Mouse (Mus musculus) urinary bladder, postnatal 4 days (tissue): Measurements from ENCODE around the gene Kcnk5.

Experiments
- DNase-seq, 2 experiments: peaks; one replicate each; pipeline ENCODE4 v3.0.0; 2021 to 2022; ENCODE audit warnings: low spot score in 2 of 2

The Kcnk5 gene

DNA sequence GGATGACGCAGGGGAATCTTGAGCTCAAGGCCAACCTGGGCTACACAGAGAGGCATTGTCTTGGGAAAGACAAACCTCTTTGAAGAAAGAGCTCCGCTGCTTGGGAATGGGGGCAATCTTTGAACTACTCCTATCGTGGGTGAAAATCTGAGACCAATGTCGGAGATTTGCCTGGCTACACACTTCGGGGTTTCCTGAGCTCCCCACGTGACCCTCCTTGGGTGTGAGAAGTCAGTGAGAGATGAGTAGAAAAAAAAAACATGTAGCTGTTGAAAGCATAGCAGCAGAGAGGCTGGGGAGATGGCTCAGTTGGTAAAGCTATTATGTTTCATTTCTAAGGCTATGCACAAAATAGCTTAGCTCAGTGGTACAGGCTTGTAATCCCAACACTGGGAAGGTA, 66.7 kb downstream of the Kcnk5 start:
- no peak for DNase-seq

DNA sequence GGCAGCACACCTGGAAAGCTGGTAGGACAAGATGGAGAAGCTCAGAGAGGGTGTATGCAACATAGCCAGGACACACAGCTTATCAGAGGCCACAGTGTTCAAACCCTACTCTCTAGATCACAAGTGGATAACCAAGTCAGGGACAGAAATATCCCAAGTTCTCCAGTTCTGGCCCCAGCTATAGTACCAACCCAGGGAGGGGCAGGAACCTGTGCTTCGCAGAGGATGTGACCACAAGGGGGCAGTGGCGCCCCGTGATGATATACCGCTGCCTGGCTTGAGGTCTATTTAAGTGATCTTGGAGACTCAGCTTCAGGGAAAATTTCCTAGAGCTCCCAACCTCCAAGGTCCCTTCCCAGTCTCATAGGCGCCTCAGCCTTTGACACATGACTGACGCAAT, 67.6 kb downstream of the Kcnk5 start:
- DNase-seq: peak; percentile 74 to 90

DNA sequence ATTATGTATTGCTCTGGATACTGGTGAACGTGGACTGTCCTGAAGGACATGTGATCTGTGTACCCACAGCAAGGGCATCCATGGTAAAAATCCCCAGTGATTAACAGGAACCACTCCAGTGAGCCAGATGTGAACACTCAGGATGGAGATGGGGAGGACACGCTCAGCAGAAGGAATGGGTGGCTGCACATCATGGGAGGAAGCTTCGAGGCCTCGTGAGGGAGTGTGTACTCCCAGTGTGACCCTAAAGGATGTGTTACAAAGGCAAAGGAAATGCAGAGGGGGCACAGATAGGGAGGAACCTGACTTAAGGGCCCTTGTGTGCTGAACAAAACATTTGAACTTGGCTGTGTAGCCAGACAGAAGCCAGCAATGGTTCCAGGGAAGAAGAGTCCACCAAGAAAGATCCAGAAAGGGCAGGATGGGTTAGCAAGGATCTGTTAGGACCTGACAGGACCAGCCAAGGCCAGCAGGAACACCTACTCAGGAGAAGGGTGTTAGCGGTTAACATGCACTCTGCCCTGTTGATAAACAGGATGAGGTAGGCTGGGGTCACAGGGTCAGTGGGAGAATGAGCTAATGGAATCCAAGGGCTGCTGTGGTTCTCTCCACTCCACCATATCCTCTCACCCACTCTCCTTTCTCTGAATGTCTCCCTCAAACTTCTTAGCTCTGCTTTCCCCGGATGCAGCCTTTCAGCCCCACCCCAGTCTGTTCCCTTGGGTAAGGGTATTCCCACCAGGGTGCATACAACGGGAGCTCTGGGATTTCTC, 68.2 kb downstream of the Kcnk5 start:
- no peak for DNase-seq

DNA sequence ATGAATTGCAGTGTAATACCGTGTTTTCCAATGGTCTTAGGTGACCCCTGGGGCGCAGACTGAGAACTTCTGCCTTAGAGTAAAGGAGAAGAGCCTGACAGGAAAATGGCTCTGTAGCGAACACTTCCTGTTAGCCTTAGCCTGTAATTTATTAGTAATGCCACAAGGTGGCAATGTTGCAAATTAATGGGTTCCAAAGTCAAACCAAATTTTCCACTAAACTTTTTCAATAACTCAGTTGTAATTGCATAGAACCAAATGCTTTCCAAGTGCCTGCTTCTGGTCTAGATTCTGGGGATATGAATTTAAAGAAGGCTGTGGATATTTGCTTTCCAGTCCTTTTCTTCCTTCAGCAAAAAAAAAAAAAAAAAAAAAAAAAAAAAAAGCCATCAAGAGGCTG, 69.4 kb downstream of the Kcnk5 start:
- no peak for DNase-seq

DNA sequence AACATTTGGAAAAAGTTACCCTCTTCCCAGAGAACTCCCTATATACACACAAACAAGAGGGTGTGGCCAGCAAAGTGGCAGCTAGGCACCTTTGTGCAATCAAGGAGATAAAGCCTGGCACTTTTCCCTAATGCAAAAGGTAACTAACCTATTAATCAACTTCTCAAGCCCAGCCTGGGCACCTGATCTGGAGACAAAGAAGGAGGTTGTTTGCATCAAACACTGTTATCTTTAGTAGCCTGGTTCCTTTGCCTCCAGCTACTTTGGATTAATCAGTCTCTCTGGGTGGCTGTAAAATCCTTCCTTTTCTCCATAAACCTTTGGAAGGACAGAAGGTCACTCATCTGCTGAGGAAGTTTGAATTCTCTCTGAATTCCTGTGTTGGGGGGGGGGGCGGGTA, 70.7 kb downstream of the Kcnk5 start:
- DNase-seq: no peak

DNA sequence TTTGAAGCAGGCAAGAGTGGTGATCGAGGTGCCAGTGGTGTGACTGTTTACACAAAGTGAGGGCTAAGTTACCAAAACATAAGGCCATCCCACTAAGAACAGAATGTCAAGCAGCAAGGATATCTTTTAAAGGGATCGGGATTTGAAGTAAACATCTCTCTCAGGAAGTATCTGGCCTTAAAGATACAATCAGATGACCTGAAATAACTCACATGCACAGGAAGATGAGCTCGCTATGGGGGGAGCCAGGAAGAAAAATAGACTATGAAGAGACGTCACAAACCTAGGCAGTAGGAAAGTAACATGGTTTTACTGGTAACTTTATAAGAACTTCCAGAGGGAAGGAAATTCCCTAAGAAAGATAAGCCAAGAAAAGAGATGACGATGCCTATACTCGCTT, 75.3 kb downstream of the Kcnk5 start:
- no peak for DNase-seq

DNA sequence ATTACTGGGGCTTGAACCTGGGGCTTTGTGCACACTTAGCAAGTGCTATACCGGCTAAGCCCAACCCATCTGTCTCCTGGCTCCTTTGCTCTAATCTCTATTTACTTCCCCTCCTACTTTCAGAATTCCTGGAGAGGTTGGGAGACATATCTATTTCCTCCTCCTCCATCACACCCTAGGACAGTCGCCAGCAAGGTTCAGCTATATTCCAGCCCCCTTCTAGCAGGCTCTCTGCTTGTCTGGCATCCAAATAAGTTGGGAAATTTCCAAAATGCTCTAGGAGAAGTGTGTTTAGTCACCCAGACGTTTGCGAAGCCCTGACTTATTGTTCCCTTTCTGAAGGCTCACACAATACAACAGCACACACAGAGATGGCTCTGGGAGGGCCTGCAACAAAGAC, 78.4 kb downstream of the Kcnk5 start:
- DNase-seq: no peak

DNA sequence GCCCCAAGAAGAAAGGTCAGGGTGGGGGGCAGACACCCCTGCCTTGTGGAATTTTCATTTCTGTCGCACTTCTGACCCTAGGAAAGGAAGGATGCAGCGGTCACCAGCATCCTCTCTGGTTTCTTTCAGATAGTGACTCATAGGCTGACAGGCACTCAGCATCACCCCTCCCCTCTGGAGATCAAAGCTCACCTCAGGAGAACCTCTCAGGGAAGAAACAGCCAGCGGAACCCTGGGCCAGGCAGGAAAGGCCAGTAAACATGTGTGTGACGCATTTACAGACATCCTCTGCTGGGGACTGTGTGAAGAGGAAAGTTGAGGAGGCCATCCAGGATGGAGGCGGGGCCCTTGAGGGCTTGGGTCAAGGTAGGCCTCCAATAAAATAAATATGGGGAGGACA, 83.5 kb downstream of the Kcnk5 start:
- no peak for DNase-seq

DNA sequence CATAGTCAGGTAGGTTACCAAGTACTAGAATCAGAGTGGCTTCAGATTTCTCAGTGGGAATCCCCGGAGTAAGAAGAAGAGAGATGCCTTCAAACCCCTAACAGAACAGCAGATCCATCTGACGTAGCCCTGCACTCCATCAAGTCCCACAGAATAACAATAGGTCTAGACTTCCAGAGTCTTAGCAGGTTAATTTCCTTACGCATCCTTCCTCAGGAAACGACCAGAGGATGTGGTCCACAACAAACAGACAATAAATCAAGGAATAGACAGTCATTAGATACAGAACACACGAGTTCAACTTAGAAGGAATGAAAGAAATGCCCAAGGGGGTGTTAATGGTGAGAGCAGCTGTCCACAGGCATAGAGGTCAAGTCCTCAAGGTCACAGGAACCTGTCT, 86.7 kb downstream of the Kcnk5 start:
- no peak for DNase-seq

DNA sequence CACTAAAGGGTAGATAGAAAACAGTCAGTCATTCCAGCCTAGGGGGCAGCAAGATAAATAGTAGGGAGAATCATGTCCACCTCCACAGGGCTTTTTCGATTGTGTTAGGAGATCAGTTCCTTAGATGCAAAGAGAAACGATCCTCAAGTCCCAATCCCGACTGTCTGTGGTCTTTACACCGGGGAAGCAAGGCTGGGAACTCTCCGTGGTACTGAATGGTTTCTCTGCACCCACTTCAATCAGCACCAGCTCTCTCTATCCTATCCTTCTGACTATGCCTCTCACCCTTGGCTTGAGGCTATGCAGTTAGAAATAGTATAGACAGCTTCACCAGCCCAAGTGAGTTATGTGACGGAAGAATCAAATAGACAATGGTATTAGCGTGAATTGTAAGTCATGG, 88.1 kb downstream of the Kcnk5 start:
- no peak for DNase-seq
